In the genomic region with DNA sequence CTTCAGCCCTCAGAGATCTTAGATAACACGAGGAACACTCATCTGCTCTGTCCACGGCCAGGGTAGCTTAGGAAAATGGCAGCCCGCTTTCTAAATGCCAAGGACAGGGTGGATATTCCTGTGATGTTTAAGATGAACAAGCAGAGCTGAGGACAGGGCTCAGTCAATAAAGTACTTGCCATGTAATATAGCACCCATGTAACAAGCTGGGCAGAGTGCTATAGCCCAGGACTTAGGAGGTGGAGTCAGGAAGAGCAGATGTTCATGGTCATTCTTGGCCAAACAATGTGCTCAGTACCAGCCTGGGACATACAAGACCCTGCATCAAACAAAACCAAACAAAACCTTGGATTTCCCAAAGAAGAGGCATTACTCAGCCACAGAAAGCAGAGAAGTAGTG, we compare ENCODE assay signal across 12 mouse cellular contexts.
"Had no signal": no experiment of that assay in that cellular context is flagged by ENCODE, and none has a peak within 500 bp of the region (broad histone marks: within the 10 kb centered on the region; RNA-seq: fewer than 3 reads in every experiment).

No protein-coding gene starts in this region.

- H3K4me3 ChIP-seq: limb, embryonic 13.5 days; midbrain, embryonic 13.5 days; myocyte; neural tube, embryonic 12.5 days had no signal

- H3K27me3 ChIP-seq: neural tube, embryonic 12.5 days had no signal

- H3K36me3 ChIP-seq: limb, embryonic 13.5 days; midbrain, embryonic 13.5 days; neural tube, embryonic 12.5 days had no signal

- H3K9me3 ChIP-seq: limb, embryonic 13.5 days; midbrain, embryonic 13.5 days; neural tube, embryonic 12.5 days had no signal

- H3K4me2 ChIP-seq: limb, embryonic 13.5 days; midbrain, embryonic 13.5 days; neural tube, embryonic 12.5 days had no signal

- H3K27ac ChIP-seq: kidney, postnatal 0 days; limb, embryonic 13.5 days; liver, embryonic 14.5 days; midbrain, embryonic 13.5 days; neural tube, embryonic 12.5 days had no signal

- DNase-seq: kidney, postnatal 36 days; layer of hippocampus, adult 9-11 months; layer of hippocampus, postnatal 36 days; right cerebral cortex, adult 18-20 months; right cerebral cortex, postnatal 25 days; thymus, postnatal 36 days had no signal

- H3K9ac ChIP-seq: limb, embryonic 13.5 days; liver, embryonic 14.5 days; midbrain, embryonic 13.5 days; neural tube, embryonic 12.5 days had no signal

- ATAC-seq: midbrain, embryonic 13.5 days had no signal
